Mouse (Mus musculus) hindbrain, embryonic 14.5 days (tissue): ENCODE measurements at regions not wholly inside any gene's neighbourhood (a gene's known extent, or its start where the extent isn't known, plus 50 kb on each side); places are given as distances from the start of the nearest gene placed in this dataset.

Experiments
- ATAC-seq: fragments of 200-750 bp; cut with Nextera tagmentation; 2 replicates; pipeline ENCODE4 v1.8.0; 2017; ENCODE audit warnings: moderate number of reproducible peaks, mild to moderate bottlenecking, moderate TSS enrichment, moderate library complexity; ENCODE audit not compliant: low FRiP score
- DNase-seq: peaks from one replicate; pipeline ENCODE4 v3.0.0-alpha.2; 2015; ENCODE audit warnings: low spot score
- H3K27ac ChIP-seq: fragments of 300-500 bp; sonication (generic); 2 replicates; pipeline ENCODE4 v1.5.1; 2014; ENCODE audit warnings: mild to moderate bottlenecking, moderate library complexity
- H3K27me3 ChIP-seq: fragments of 300-500 bp; sonication (generic); 2 replicates; pipeline ENCODE4 v1.6.1; 2014; ENCODE audit warnings: mild to moderate bottlenecking, low read length, mixed read lengths; ENCODE audit not compliant: control insufficient read depth, insufficient read depth
- H3K36me3 ChIP-seq: fragments of 300-500 bp; sonication (generic); replicated peaks from 2 replicates; pipeline ENCODE4 v1.6.1; 2014; ENCODE audit not compliant: control insufficient read depth, insufficient read depth
- H3K4me1 ChIP-seq: fragments of 300-500 bp; sonication (generic); replicated peaks from 2 replicates; pipeline ENCODE4 v1.6.1; 2014; ENCODE audit warnings: antibody characterized with exemption, low read length, mixed read lengths; ENCODE audit not compliant: control insufficient read depth, insufficient read depth
- H3K4me2 ChIP-seq: fragments of 300-500 bp; sonication (generic); replicated peaks from 2 replicates; pipeline ENCODE4 v1.6.1; 2014; ENCODE audit warnings: mild to moderate bottlenecking, moderate library complexity
- H3K4me3 ChIP-seq: fragments of 300-500 bp; sonication (generic); replicated peaks from 2 replicates; pipeline ENCODE4 v1.5.1; 2014; ENCODE audit warnings: mild to moderate bottlenecking, low read length
- H3K9ac ChIP-seq: fragments of 300-500 bp; sonication (generic); 2 replicates; pipeline ENCODE4 v1.6.1; 2014
- H3K9me3 ChIP-seq: fragments of 300-500 bp; sonication (generic); 2 replicates; pipeline ENCODE4 v1.6.1; 2016; ENCODE audit warnings: low read length; ENCODE audit not compliant: control insufficient read depth
- WGBS: fragments of 180-500 bp; shearing (Covaris S2); extraction: QIAGEN DNeasy Blood & Tissue Kit; methylation state at CpG from one replicate; pipeline ENCODE4 v1.1.7; 2014; 5-methylcytosine and 5-hydroxymethylcytosine counted together

GRCm38 (mm10) chr15:63194492-63194797 is 650.5 kb downstream of the Gsdmc2 start:
- no peaks in the 10 kb centered on the region for H3K27me3 ChIP-seq
- H3K9me3 ChIP-seq, result no peaks in the 10 kb centered on the region
- H3K4me1 ChIP-seq, result no peaks in the 10 kb centered on the region
- no peak overlapping the region for H3K4me2 ChIP-seq
- WGBS, result 43% methylated on average over 1 of the region's 1 CpGs
- no peak overlapping the region for H3K4me3 ChIP-seq
- DNase-seq (no peak), ATAC-seq (no peak)
- no peaks in the 10 kb centered on the region for H3K36me3 ChIP-seq
- H3K27ac ChIP-seq, result no peak overlapping the region
- no peak overlapping the region for H3K9ac ChIP-seq

GRCm38 (mm10) chr15:63193617-63194491 is 651.1 kb downstream of the Gsdmc2 start:
- DNase-seq, result no peak
- Histone ChIP-seq H3K9me3 (no peaks in the 10 kb centered on the region), H3K4me3 (no peak overlapping the region)

GRCm38 (mm10) chr15:63191731-63192130 is 653.2 kb downstream of the Gsdmc2 start:
- Histone ChIP-seq H3K36me3 (no peaks in the 10 kb centered on the region), H3K27me3 (no peaks in the 10 kb centered on the region), H3K4me1 (no peaks in the 10 kb centered on the region), H3K4me2 (no peak overlapping the region), H3K9me3 (no peaks in the 10 kb centered on the region), H3K27ac (no peak overlapping the region), H3K4me3 (no peak overlapping the region), H3K9ac (no peak overlapping the region)
- WGBS, result 91% methylated on average over 2 of the region's 2 CpGs
- ATAC-seq (no peak), DNase-seq (no peak)

More at GRCm38 (mm10) chr15:63193617-63194491, 651.1 kb downstream of the Gsdmc2 start:
- 64% methylated on average over 2 of the region's 2 CpGs for WGBS
- Histone ChIP-seq H3K9ac (no peak overlapping the region), H3K36me3 (no peaks in the 10 kb centered on the region), H3K27ac (no peak overlapping the region), H3K4me1 (no peaks in the 10 kb centered on the region), H3K27me3 (no peaks in the 10 kb centered on the region), H3K4me2 (no peak overlapping the region)
- no peak for ATAC-seq

- Histone ChIP-seq H3K4me2 (no peak overlapping the region), H3K4me3 (no peak overlapping the region), H3K4me1 (no peaks in the 10 kb centered on the region), H3K9ac (no peak overlapping the region), H3K27me3 (no peaks in the 10 kb centered on the region), H3K27ac (no peak overlapping the region), H3K36me3 (no peaks in the 10 kb centered on the region), H3K9me3 (no peaks in the 10 kb centered on the region)
- WGBS, result 73% methylated on average over 2 of the region's 2 CpGs
- DNase-seq (no peak), ATAC-seq (no peak)
These were observed 654.9 kb downstream of the Gsdmc2 start for GRCm38 (mm10) chr15:63190086-63190485.

GRCm38 (mm10) chr15:63171003-63171402 is 674.0 kb downstream of the Gsdmc2 start:
- Histone ChIP-seq H3K4me3 (no peak overlapping the region), H3K9ac (no peak overlapping the region), H3K27me3 (no peaks in the 10 kb centered on the region), H3K27ac (no peak overlapping the region), H3K9me3 (no peaks in the 10 kb centered on the region), H3K36me3 (no peaks in the 10 kb centered on the region), H3K4me2 (no peak overlapping the region), H3K4me1 (no peaks in the 10 kb centered on the region)
- ATAC-seq, result no peak
- DNase-seq, result no peak

GRCm38 (mm10) chr15:63170171-63170570 is 674.8 kb downstream of the Gsdmc2 start:
- Histone ChIP-seq H3K9ac (no peak overlapping the region), H3K9me3 (no peaks in the 10 kb centered on the region), H3K4me2 (no peak overlapping the region), H3K27ac (no peak overlapping the region), H3K36me3 (no peaks in the 10 kb centered on the region), H3K4me1 (no peaks in the 10 kb centered on the region), H3K27me3 (no peaks in the 10 kb centered on the region), H3K4me3 (no peak overlapping the region)
- 80% methylated on average over 1 of the region's 1 CpGs for WGBS
- ATAC-seq (no peak), DNase-seq (no peak)

- DNase-seq (no peak), ATAC-seq (no peak)
- Histone ChIP-seq H3K27ac (no peak overlapping the region), H3K27me3 (no peaks in the 10 kb centered on the region), H3K9ac (no peak overlapping the region), H3K4me3 (no peak overlapping the region), H3K36me3 (no peaks in the 10 kb centered on the region), H3K9me3 (no peaks in the 10 kb centered on the region), H3K4me2 (no peak overlapping the region), H3K4me1 (no peaks in the 10 kb centered on the region)
These were observed 678.6 kb downstream of the Gsdmc2 start for GRCm38 (mm10) chr15:63166411-63166810.

- ATAC-seq (no peak), DNase-seq (no peak)
- no peak overlapping the region for H3K27ac ChIP-seq
- no peak overlapping the region for H3K4me3 ChIP-seq
- H3K36me3 ChIP-seq, result no peaks in the 10 kb centered on the region
- no peaks in the 10 kb centered on the region for H3K4me1 ChIP-seq
- H3K9me3 ChIP-seq, result no peaks in the 10 kb centered on the region
- H3K4me2 ChIP-seq, result no peak overlapping the region
- 67% methylated on average over 6 of the region's 6 CpGs for WGBS
- no peak overlapping the region for H3K9ac ChIP-seq
- H3K27me3 ChIP-seq, result no peaks in the 10 kb centered on the region
These were observed 681.3 kb downstream of the Gsdmc2 start for GRCm38 (mm10) chr15:63163550-63164279.

- ATAC-seq (no peak), DNase-seq (no peak)
- Histone ChIP-seq H3K4me1 (no peaks in the 10 kb centered on the region), H3K9ac (no peak overlapping the region), H3K36me3 (no peaks in the 10 kb centered on the region), H3K4me2 (no peak overlapping the region), H3K27me3 (no peaks in the 10 kb centered on the region), H3K9me3 (no peaks in the 10 kb centered on the region), H3K27ac (no peak overlapping the region), H3K4me3 (no peak overlapping the region)
- 59% methylated on average over 4 of the region's 4 CpGs for WGBS
These were observed 682.0 kb downstream of the Gsdmc2 start for GRCm38 (mm10) chr15:63162881-63163549.
